In genomic region chr3:88204751-88205150, GRCm38 (mm10) we compare ENCODE assay signal across 14 mouse cellular contexts. TPM values are rescaled to one million over a fixed set of nuclear protein-coding genes. Genes with fewer than 3 reads are reported as not detected.
A peak's percentile ranks its signal among the peaks of the same experiment; 100 is the strongest.
DNase-seq lines count a peak whose midpoint lies in the region; ATAC-seq lines count a peak whose summit lies in the region.
"Had no signal": no experiment of that assay in that cellular context is flagged by ENCODE, and none has a peak within 500 bp of the region (broad histone marks: within the 10 kb centered on the region; RNA-seq: fewer than 3 reads in every experiment).

No protein-coding gene starts in this region.

- peak overlapping the region; percentile 86 for H3K4me2 ChIP-seq in hindbrain, embryonic 13.5 days
- peak overlapping the region; percentile 81 for H3K4me2 ChIP-seq in neural tube, embryonic 12.5 days (replicated peaks)
- H3K4me2 ChIP-seq: heart, embryonic 15.5 days had no signal

- 9% methylated on average over 1 of the region's 1 CpGs for WGBS in forebrain, embryonic 10.5 days
- 12% methylated on average over 1 of the region's 1 CpGs for WGBS in hindbrain, embryonic 13.5 days
- 5% methylated on average over 1 of the region's 1 CpGs for WGBS in neural tube, embryonic 12.5 days
- WGBS in embryonic facial prominence, embryonic 10.5 days = 12% methylated on average over 1 of the region's 1 CpGs

- no peak for ATAC-seq in hindbrain, embryonic 13.5 days (ENCODE audit: low FRiP score)
- ATAC-seq in neural tube, embryonic 12.5 days (ENCODE audit: low FRiP score, low read depth) = no peak
- ATAC-seq: lung, postnatal 0 days had no signal

- DNase-seq in cerebellum, adult 9-10 months = peak; percentile 46
- DNase-seq in cerebellum, postnatal 25 days = no peak
- DNase-seq in forebrain, embryonic 10.5 days (ENCODE audit: extremely low spot score, low spot score) = peak; percentile 15
- no peak for DNase-seq in embryonic facial prominence, embryonic 10.5 days (ENCODE audit: low spot score)
- DNase-seq in Muller cell, postnatal 12 days (ENCODE audit: inconsistent ontology term) = no peak
- DNase-seq in kidney, postnatal 25 days = no peak
- DNase-seq: adrenal gland, adult 8-10 months; gastrocnemius, postnatal 14 days; kidney, postnatal 36 days had no signal

- H3K36me3 ChIP-seq in forebrain, embryonic 10.5 days (replicated peaks) = peaks cover 7% of the 10 kb centered on the region
- no peaks in the 10 kb centered on the region for H3K36me3 ChIP-seq in hindbrain, embryonic 13.5 days
- H3K36me3 ChIP-seq in neural tube, embryonic 12.5 days = peaks cover 4% of the 10 kb centered on the region; the same call in 1 of the 2 replicates
- H3K36me3 ChIP-seq in embryonic facial prominence, embryonic 10.5 days (replicated peaks) = no peaks in the 10 kb centered on the region
- H3K36me3 ChIP-seq: heart, embryonic 15.5 days had no signal

- H3K4me1 ChIP-seq in forebrain, embryonic 10.5 days = peaks cover 100% of the 10 kb centered on the region
- peaks cover 66% of the 10 kb centered on the region for H3K4me1 ChIP-seq in hindbrain, embryonic 13.5 days (replicated peaks)
- peaks cover 37% of the 10 kb centered on the region for H3K4me1 ChIP-seq in neural tube, embryonic 12.5 days
- peaks cover 43% of the 10 kb centered on the region for H3K4me1 ChIP-seq in embryonic facial prominence, embryonic 10.5 days

- peak overlapping the region; percentile 78 for H3K4me3 ChIP-seq in forebrain, embryonic 10.5 days
- H3K4me3 ChIP-seq in hindbrain, embryonic 13.5 days = no peak overlapping the region
- no peak overlapping the region for H3K4me3 ChIP-seq in neural tube, embryonic 12.5 days
- no peak overlapping the region for H3K4me3 ChIP-seq in embryonic facial prominence, embryonic 10.5 days
- H3K4me3 ChIP-seq: erythroblast, embryonic 14.5 days; heart, embryonic 15.5 days had no signal

- no peaks in the 10 kb centered on the region for H3K9me3 ChIP-seq in forebrain, embryonic 10.5 days
- no peaks in the 10 kb centered on the region for H3K9me3 ChIP-seq in hindbrain, embryonic 13.5 days
- no peaks in the 10 kb centered on the region for H3K9me3 ChIP-seq in neural tube, embryonic 12.5 days
- no peaks in the 10 kb centered on the region for H3K9me3 ChIP-seq in embryonic facial prominence, embryonic 10.5 days
- H3K9me3 ChIP-seq: heart, embryonic 15.5 days had no signal

- peak overlapping the region; percentile 98 for H3K27ac ChIP-seq in forebrain, embryonic 10.5 days
- H3K27ac ChIP-seq in hindbrain, embryonic 13.5 days = peak overlapping the region; percentile 99
- H3K27ac ChIP-seq in neural tube, embryonic 12.5 days = peak overlapping the region; percentile 92
- no peak overlapping the region for H3K27ac ChIP-seq in embryonic facial prominence, embryonic 10.5 days (replicated peaks)
- H3K27ac ChIP-seq: heart, embryonic 15.5 days had no signal

- peaks cover 100% of the 10 kb centered on the region for H3K27me3 ChIP-seq in forebrain, embryonic 10.5 days (ENCODE audit: poor library complexity, severe bottlenecking)
- H3K27me3 ChIP-seq in hindbrain, embryonic 13.5 days = peaks cover 60% of the 10 kb centered on the region
- peaks cover 58% of the 10 kb centered on the region for H3K27me3 ChIP-seq in neural tube, embryonic 12.5 days (replicated peaks)
- H3K27me3 ChIP-seq in embryonic facial prominence, embryonic 10.5 days (replicated peaks; ENCODE audit: low read depth, poor library complexity, severe bottlenecking) = peaks cover 100% of the 10 kb centered on the region

- peak overlapping the region; percentile 99 for H3K9ac ChIP-seq in hindbrain, embryonic 13.5 days
- H3K9ac ChIP-seq in neural tube, embryonic 12.5 days = peak overlapping the region; percentile 54
- H3K9ac ChIP-seq: heart, embryonic 15.5 days had no signal

RNA-seq across cellular contexts. Expression of gene Rhbg, which starts 49.8 kb away (rescaled TPM):
- 0.37 and 0.38 TPM in 2 replicates for polyA plus RNA-seq in forebrain, embryonic 10.5 days (2016; fragmentation: Nextera tagmentation; extraction: Ambion mirVana)
- polyA plus RNA-seq in hindbrain, embryonic 13.5 days (2015; fragmentation: Nextera tagmentation; extraction: Ambion mirVana) = 0.22 and 0.32 TPM in 2 replicates
- 0.32 and 0.79 TPM in 2 replicates for polyA plus RNA-seq in neural tube, embryonic 12.5 days (2016; fragmentation: Nextera tagmentation; extraction: Ambion mirVana)
- polyA plus RNA-seq in embryonic facial prominence, embryonic 10.5 days (2016; fragmentation: Nextera tagmentation; extraction: Ambion mirVana) = 0.17 TPM in 1 of 2 replicates, not detected in the other
- polyA plus RNA-seq: erythroblast, embryonic 14.5 days had no signal

Comparison
In these comparisons a context has a peak if more than half of its experiments do, and no peak if none do; other contexts are left out.
1. DNase-seq: peak in cerebellum, adult 9-10 months (single experiment) and forebrain, embryonic 10.5 days (single experiment); none in cerebellum, postnatal 25 days (0 of 2), embryonic facial prominence, embryonic 10.5 days (single experiment), Muller cell, postnatal 12 days (single experiment) and kidney, postnatal 25 days (0 of 2).